Mouse (Mus musculus) kidney, embryonic 15.5 days (tissue): Measurements from ENCODE around the gene Taok1. TPM values are rescaled to one million over a fixed set of nuclear protein-coding genes. Genes with fewer than 3 reads are reported as not detected.

ENCODE experiments used
- ATAC-seq: fragments of 200-750 bp; cut with Nextera tagmentation; replicated peaks from 2 replicates; pipeline ENCODE4 v1.8.0; 2017; ENCODE audit warnings: moderate TSS enrichment; ENCODE audit not compliant: low FRiP score
- H3K27ac ChIP-seq: fragments of 300-500 bp; sonication (generic); 2 replicates; pipeline ENCODE4 v1.5.1; 2015; ENCODE audit warnings: mild to moderate bottlenecking, inconsistent platforms
- H3K27me3 ChIP-seq: fragments of 300-500 bp; sonication (generic); 2 replicates; pipeline ENCODE4 v1.6.1; 2015; ENCODE audit warnings: inconsistent platforms
- H3K36me3 ChIP-seq: fragments of 300-500 bp; sonication (generic); 2 replicates; pipeline ENCODE4 v1.6.1; 2015; ENCODE audit warnings: inconsistent platforms
- H3K4me1 ChIP-seq: fragments of 300-500 bp; sonication (generic); 2 replicates; pipeline ENCODE4 v1.6.1; 2015; ENCODE audit warnings: inconsistent platforms
- H3K4me2 ChIP-seq: fragments of 300-500 bp; sonication (generic); 2 replicates; pipeline ENCODE4 v1.6.1; 2015; ENCODE audit warnings: moderate library complexity, mild to moderate bottlenecking, inconsistent platforms
- H3K4me3 ChIP-seq: fragments of 300-500 bp; sonication (generic); replicated peaks from 2 replicates; pipeline ENCODE4 v1.5.1; 2015; ENCODE audit warnings: mild to moderate bottlenecking, inconsistent platforms
- H3K9ac ChIP-seq: fragments of 300-500 bp; sonication (generic); 2 replicates; pipeline ENCODE4 v1.6.1; 2015; ENCODE audit warnings: mild to moderate bottlenecking, inconsistent platforms
- H3K9me3 ChIP-seq: fragments of 300-500 bp; sonication (generic); replicated peaks from 2 replicates; pipeline ENCODE4 v1.6.1; 2016; ENCODE audit warnings: inconsistent platforms
- WGBS: fragments of 180-500 bp; shearing (Covaris S2); methylation state at CpG from one replicate; pipeline ENCODE4 v1.1.7; 2015; ENCODE audit warnings: mixed read lengths; 5-methylcytosine and 5-hydroxymethylcytosine counted together
- polyA plus RNA-seq: library from polyadenylated mRNA; unstranded; fragments of >200 nt; fragmentation: Nextera tagmentation; extraction: Ambion mirVana; gene quantifications from 2 replicates; pipeline ENCODE4 v1.2.1, GENCODE M21; 2015

Taok1 gene
- polyA plus RNA-seq, 1 experiment from 2014 or later: 15.5 TPM

DNA sequence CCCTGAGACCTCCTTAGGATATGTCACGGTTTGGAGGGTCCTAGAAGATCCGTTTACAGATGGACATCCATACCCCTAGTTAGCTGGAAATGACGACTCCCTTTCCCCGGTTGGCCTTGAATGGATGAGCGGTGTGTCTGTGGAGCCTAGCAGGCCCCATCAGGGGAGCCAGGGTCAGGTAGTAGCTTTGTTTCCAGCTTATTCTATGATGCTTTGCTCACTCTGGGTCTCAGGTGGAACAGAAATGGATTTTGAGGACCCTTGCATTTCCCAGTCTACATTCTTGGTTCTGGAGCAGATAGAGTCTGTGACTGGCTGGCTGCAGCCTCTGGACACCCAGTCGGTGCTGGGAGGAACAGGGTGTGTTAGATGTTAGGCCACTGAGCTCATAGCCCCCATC, 112.8 kb downstream of the Taok1 start:
- ATAC-seq: no peak
- H3K9ac ChIP-seq: peak overlapping the region; percentile 96
- peaks cover 9% of the 10 kb centered on the region for H3K36me3 ChIP-seq
- no peaks in the 10 kb centered on the region for H3K27me3 ChIP-seq
- H3K4me2 ChIP-seq: peak overlapping the region; percentile 85
- no peaks in the 10 kb centered on the region for H3K9me3 ChIP-seq
- 54% methylated on average over 6 of the region's 6 CpGs for WGBS
- peak overlapping the region; percentile 93 for H3K27ac ChIP-seq
- peak overlapping the region; percentile 98 for H3K4me3 ChIP-seq
- H3K4me1 ChIP-seq: peaks cover 80% of the 10 kb centered on the region

DNA sequence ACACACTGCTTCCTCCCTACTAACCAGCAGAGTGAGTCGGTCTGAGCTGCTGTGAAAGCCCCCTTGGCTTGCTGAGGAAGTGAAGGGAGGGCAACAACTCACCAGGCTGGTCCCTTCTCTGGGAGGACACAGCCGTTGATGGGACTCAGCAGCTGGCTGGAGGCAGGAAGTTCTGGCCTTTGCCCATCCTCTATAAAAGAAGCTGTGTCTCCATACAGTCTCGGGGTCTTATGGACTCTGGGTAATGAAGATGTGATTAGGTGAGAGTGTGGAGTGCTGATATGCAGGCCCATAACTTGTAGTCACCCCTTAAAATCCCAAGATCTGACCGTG, 113.3 kb downstream of the Taok1 start:
- no peak for ATAC-seq
- Histone ChIP-seq H3K4me2 (peak overlapping the region; percentile 85), H3K4me1 (peaks cover 80% of the 10 kb centered on the region), H3K27me3 (no peaks in the 10 kb centered on the region), H3K36me3 (peaks cover 5% of the 10 kb centered on the region), H3K9ac (peak overlapping the region; percentile 96), H3K4me3 (peak overlapping the region; percentile 98), H3K9me3 (no peaks in the 10 kb centered on the region), H3K27ac (peak overlapping the region; percentile 93)
- 22% methylated on average over 4 of the region's 4 CpGs for WGBS

DNA sequence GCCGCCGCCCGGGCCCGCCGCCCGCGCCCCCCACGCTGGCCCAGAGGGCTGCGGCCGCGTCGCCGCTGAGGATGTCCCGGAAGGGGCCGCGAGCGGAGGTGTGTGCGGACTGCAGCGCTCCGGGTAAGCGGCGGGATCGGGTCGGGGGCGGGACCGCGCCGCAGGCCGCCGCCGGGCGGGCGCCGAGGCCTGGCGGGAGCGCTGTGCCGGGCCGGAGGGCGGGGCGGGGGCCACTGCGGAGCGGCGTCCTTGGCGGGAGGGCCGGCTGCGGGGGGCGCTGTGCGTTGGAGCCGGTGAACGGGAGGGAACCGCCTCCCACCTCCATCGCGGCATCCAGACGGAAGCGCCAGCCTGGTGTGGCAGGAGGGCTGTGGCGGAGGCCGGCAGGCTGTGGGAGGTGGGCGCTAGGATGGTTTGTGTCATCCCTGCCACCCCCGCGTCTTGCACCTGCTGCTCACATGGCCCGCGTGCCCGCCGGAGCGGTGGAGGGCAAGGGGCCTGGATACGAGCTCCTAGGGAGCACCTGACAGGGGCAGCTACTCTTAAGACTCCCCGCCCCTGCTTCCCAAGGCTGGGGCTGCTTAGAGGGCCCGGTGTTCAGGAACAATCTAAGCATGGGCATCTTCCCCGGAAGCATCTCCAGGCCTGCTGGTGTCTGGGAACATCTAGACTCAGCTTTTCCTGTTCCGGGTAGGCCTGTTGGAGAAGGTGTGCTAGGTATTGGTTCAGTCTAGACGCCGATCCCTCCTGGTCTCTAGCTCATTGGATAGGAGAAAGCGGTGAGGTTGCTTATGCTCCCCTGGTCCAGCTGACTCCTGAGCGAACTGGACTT, 113.9 kb downstream of the Taok1 start, which contains the start of gene Git1:
TSS of gene Git1 (plus strand) at position 51 of the 832 bp plus-strand sequence.
- Histone ChIP-seq H3K9me3 (no peaks in the 10 kb centered on the region), H3K36me3 (0 out of 2 replicates have a peak, but pooled peaks cover 3% of the 10 kb centered on the region), H3K4me3 (peak within 1 kb of the TSS; percentile 98), H3K4me1 (peaks cover 83% of the 10 kb centered on the region), H3K9ac (peak within 1 kb of the TSS; percentile 96), H3K27ac (peak within 1 kb of the TSS; percentile 94), H3K4me2 (peak within 1 kb of the TSS; percentile 99), H3K27me3 (no peaks in the 10 kb centered on the region)
- ATAC-seq: peak; percentile 1
- WGBS: 2% methylated on average over 41 of the region's 74 CpGs

DNA sequence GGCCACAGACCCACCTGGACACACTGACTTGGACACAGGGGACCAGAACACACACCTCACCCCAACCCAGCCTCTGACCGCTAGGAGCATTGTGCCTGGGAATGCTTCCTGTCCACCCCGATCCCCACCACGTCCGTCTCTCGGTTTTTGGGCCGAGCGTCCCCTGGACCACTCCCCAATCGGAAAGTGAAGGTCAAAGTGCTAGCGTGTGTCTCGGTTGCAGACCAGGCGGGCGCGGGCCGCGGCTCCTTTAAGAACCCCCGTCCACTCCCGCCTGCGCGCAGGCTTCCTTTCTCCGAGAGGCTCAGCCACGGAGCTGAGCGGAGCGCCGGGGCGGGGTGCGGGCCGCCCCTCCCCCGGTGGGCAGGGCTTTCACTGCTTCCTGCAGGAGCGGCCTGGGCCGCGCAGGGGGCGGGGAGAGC, 114.7 kb downstream of the Taok1 start:
- Histone ChIP-seq H3K36me3 (0 out of 2 replicates have a peak, but pooled peaks cover 3% of the 10 kb centered on the region), H3K27ac (peak overlapping the region; percentile 94), H3K9ac (peak overlapping the region; percentile 96), H3K4me1 (peaks cover 83% of the 10 kb centered on the region), H3K27me3 (no peaks in the 10 kb centered on the region), H3K4me3 (peak overlapping the region; percentile 98), H3K4me2 (peak overlapping the region; percentile 99), H3K9me3 (no peaks in the 10 kb centered on the region)
- WGBS: 0% methylated on average over 28 of the region's 32 CpGs
- ATAC-seq: peak; percentile 69

DNA sequence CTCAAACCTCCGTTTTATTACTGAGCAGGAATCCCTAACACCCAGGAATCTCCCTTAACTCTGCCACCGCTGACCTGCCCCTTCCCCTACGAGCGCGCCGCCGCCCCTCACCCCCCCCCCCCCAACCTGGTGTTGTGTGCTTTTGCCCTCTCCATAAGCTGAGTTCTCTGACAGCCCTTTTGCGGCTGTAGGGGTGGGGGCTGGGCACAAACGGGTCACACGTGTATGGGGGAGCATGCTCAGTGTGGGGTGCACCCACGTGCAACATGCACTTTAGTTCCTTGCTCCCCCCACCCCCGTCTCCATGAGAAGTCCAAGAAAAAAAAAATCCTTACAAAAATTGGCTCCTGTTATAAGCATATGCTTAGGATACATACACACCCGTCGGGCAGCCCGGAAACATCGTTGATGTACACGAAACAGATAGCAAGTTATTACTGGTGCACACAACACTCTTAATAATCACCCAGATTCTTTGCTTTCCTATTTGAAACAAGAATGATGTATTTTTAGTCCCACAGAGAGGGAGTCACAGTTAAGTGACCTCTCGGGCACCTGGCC, 115.2 kb downstream of the Taok1 start:
- ATAC-seq: no peak
- no peaks in the 10 kb centered on the region for H3K27me3 ChIP-seq
- H3K36me3 ChIP-seq: 0 out of 2 replicates have a peak, but pooled peaks cover 3% of the 10 kb centered on the region
- H3K9ac ChIP-seq: peak overlapping the region; percentile 96
- peak overlapping the region; percentile 98 for H3K4me3 ChIP-seq
- no peaks in the 10 kb centered on the region for H3K9me3 ChIP-seq
- under 1% methylated on average over 18 of the region's 18 CpGs for WGBS
- H3K4me2 ChIP-seq: peak overlapping the region; percentile 99
- H3K4me1 ChIP-seq: peaks cover 83% of the 10 kb centered on the region
- H3K27ac ChIP-seq: peak overlapping the region; percentile 94

DNA sequence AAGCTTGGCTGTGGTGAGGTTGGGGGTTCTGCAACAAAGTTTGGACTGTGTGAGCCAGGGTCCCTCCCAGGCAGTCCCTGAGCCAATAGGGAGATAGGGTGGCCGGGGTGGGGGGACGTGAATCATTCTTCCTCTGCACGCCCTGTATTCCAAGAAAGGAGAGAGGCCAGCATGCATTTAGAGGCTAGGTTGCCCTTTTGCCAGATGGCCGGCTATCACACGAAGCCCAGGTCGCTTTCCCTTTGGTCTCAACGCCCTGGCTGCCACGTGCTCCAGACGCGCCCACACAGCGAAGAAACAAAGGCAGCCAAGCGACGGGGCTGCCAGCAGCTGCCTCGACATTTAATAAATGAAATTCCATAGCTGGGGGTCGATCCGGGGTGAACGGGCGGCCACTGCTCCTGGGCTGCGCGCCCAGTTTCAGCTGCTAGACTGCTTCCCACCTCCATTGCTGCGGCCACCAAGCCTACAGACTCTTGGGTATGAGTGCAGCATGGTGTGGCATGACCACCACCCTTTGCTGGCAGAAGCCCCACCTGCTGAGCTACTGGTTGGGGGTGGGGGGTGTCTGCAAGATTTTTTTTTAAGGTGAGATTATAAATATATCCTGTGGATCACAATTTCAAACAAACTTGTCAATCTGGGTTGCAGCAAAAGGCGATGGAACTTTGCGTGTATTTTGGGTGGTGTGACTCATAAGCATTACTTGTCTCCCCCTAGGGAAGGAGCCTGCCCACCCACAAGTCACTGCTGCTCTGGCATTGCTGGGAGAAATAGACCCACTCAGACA, 115.9 kb downstream of the Taok1 start:
- peak overlapping the region; percentile 94 for H3K27ac ChIP-seq

DNA sequence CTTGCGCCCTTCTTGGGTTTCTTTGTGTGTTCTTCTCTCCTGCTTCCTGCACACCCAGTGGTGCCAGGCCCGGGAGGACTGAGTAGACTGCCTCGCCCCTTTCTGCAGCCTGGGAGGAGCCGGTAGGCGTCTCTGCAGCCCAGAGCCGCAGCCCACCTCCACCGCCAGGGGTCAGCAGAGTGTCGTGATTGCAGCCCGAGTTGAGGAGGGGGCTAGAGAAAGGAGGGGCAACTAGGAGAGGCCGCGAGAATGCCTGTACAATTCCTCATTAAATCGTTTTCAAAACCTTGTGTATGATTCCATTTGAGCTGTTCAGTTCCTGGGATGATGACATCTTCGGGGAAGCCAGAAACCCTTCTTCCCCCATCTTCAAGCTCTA, 116.5 kb downstream of the Taok1 start:
- Histone ChIP-seq H3K27ac (peak overlapping the region; percentile 94), H3K4me2 (peak overlapping the region; percentile 99), H3K4me3 (peak overlapping the region; percentile 98), H3K9ac (peak overlapping the region; percentile 96), H3K27me3 (no peaks in the 10 kb centered on the region), H3K36me3 (0 out of 2 replicates have a peak, but pooled peaks cover 3% of the 10 kb centered on the region), H3K4me1 (peaks cover 83% of the 10 kb centered on the region), H3K9me3 (no peaks in the 10 kb centered on the region)
- peak; percentile 65 for ATAC-seq
- WGBS: under 1% methylated on average over 13 of the region's 13 CpGs

More for the DNA sequence above, 115.9 kb downstream of the Taok1 start:
- H3K27me3 ChIP-seq: no peaks in the 10 kb centered on the region
- under 1% methylated on average over 23 of the region's 23 CpGs for WGBS
- H3K4me2 ChIP-seq: peak overlapping the region; percentile 99
- H3K4me1 ChIP-seq: peaks cover 83% of the 10 kb centered on the region
- H3K9me3 ChIP-seq: no peaks in the 10 kb centered on the region
- H3K36me3 ChIP-seq: 0 out of 2 replicates have a peak, but pooled peaks cover 3% of the 10 kb centered on the region
- H3K4me3 ChIP-seq: peak overlapping the region; percentile 98
- peak overlapping the region; percentile 96 for H3K9ac ChIP-seq
- peak; percentile 69 for ATAC-seq

DNA sequence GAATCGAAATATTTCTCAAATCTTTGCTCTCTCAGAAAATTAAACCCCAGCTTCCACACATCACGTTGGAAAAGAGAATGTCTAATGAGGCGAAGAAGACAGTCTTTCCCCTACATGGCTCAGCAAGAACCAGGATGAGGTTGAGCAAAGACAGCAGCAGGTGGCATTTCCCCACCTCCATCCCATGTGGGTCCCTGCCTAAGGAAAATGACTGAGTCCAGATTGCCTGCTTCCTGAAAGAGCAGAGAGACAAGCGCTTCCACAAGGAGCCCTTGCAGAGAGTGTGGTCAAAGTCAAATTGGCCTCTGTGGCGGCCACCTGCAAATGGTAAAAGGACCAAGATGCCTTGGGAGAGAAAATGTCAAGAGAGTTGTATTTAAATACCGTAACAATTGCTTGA, 117.2 kb downstream of the Taok1 start:
- peaks cover 83% of the 10 kb centered on the region for H3K4me1 ChIP-seq
- peak overlapping the region; percentile 98 for H3K4me3 ChIP-seq
- peak overlapping the region; percentile 99 for H3K4me2 ChIP-seq
- peak overlapping the region; percentile 94; the same call in 1 of the 2 replicates for H3K27ac ChIP-seq
- H3K9me3 ChIP-seq: no peaks in the 10 kb centered on the region
- no peaks in the 10 kb centered on the region for H3K27me3 ChIP-seq
- WGBS: 64% methylated on average over 6 of the region's 6 CpGs
- H3K36me3 ChIP-seq: no peaks in the 10 kb centered on the region
- no peak overlapping the region for H3K9ac ChIP-seq
- ATAC-seq: no peak

DNA sequence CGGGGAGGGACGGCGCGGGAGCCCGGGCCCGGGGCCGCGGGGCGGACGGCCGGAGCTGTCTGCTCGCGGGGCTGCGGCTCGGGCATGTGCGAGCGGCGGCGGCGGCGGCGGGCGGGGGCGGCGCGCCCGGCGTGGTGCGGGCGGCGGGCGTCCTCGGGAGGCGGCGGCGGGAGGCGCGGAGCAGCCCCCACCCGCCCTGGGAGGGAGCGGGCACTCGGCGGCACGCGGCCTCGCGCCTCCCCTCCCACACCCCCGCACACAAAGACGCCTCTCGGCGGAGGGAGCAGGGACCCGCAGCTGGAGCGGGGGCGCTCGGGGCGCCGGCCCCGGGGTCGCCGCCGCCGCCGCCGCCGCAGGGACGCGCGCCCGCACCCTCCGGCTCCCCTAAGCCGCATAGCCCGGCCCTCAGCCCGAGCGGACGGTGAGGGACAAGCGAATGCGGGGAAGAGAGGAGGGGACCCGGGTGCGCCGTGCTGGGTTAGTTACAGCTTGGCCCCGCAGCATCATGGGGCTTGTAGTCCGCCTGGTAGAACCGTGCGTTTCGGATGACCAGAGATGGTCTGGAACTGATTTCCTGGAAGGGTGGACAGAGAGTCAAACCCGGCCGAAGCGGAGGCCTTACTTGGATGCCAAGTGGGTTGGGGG, 117.9 kb downstream of the Taok1 start, which contains the start of gene Ankrd13b:
TSS of gene Ankrd13b (minus strand) at position 88 of the 645 bp plus-strand sequence.
- no peaks in the 10 kb centered on the region for H3K27me3 ChIP-seq
- ATAC-seq: peak; percentile 47
- H3K4me2 ChIP-seq: peak within 1 kb of the TSS; percentile 99
- peak within 1 kb of the TSS; percentile 89 for H3K9ac ChIP-seq
- H3K4me3 ChIP-seq: peak within 1 kb of the TSS; percentile 98
- H3K4me1 ChIP-seq: peaks cover 82% of the 10 kb centered on the region
- peak within 1 kb of the TSS; percentile 68; the same call in 1 of the 2 replicates for H3K27ac ChIP-seq
- H3K36me3 ChIP-seq: no peaks in the 10 kb centered on the region
- WGBS: under 1% methylated on average over 66 of the region's 87 CpGs
- H3K9me3 ChIP-seq: no peaks in the 10 kb centered on the region

DNA sequence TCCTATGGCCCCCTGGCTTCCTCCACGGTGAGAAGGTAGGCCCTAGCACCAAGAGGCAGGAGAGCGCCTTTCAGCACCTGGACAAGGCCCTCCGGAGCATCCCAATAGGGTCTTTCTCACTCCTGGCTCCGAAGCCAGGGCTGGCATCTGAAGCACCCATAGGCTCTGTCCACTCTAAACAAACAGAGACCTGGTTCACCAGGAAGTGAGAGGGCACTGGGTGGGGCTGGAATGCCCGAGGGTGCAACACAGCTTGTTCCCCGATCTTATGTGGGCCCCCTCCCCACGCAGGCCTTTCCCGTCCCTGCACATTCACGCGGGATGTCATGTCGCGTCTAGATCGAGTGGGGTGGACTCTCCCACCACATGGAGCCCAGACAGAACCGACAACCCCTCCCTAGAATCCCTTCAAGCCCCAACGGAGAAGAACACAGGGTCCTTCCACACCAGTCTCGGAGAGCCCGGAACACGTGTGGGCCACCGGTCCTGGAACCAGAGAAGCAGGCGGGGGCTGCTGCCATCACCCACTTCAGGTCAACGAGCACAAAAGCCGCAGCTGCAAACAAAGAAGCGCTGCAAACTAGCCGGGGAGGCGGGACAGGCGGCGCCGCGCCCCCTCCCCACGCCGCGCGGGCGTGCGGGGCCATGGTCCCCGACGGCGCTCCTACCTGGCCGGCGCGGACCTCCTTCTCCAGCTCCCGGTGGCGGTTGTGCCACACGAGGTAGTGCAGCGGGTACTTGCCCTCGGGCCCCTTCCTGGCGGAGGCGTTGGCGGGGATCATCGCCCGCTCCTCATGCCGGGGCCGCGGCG, 118.6 kb downstream of the Taok1 start:
- Histone ChIP-seq H3K36me3 (no peaks in the 10 kb centered on the region), H3K4me3 (peak overlapping the region; percentile 89), H3K27me3 (no peaks in the 10 kb centered on the region), H3K4me2 (peak overlapping the region; percentile 99), H3K9me3 (no peaks in the 10 kb centered on the region), H3K27ac (no peak overlapping the region), H3K4me1 (peaks cover 74% of the 10 kb centered on the region), H3K9ac (peak overlapping the region; percentile 89)
- WGBS: 2% methylated on average over 55 of the region's 55 CpGs
- ATAC-seq: no peak
